Mouse (Mus musculus): Measurements from ENCODE around the gene Gng8.

DNA sequence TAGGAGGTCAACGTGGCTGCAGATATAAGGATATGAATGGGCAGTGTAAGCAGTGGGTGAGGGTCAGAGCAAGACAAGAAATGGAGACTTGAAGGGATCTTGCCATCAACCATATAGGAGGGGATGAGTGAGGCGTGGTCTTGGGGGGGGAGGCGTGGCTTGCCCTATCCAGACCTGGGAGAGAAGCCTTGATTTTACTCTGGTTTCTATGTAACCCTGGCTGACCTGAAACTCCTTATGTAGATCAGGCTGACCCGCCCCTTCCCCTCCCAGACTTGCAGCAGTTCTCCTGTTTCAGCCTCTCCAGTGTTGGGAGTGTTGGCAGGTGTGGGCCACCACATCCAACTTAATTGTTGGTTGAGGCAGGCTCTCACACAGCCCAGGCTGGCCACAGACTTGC lies 7.3 kb upstream of the Gng8 start:
- no peak for TF ChIP-seq CTCF (IDR thresholded peaks at IDR 0.05; ENCODE audit: insufficient read depth, low read length)
- TF ChIP-seq POLR2A (IDR thresholded peaks at IDR 0.05; ENCODE audit: borderline replicate concordance, extremely low read depth, low read depth, low read length), result no peak
